8 mouse cellular contexts compared by ENCODE assay signal in the genomic region with DNA sequence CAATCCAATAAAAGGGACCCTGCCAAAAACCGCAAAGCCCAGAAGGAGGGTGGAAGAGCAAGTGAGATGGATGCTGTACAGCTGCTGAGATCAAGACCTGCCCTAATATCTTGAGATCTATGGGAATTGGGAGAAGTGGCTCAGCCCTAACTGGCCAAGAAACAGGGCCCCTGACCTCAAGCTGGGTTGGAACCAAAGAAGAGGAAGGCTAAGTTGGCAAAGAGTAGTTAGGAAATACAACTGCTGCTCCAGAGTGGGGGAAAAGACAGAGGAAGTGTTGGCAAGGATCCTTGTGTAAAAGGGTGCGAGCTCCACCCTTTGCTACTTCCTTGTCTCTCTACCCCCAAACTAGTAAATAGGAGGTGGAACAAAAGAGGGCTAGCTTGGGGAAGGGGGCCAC. TPM values are rescaled to one million over a fixed set of nuclear protein-coding genes. Genes with fewer than 3 reads are reported as not detected.
DNase-seq lines count a peak whose midpoint lies in the region; ATAC-seq and TF ChIP-seq lines count a peak whose summit lies in the region.

No protein-coding gene starts in this region.

- WGBS in embryonic facial prominence, embryonic 15.5 days: 79% methylated on average over 2 of the region's 2 CpGs
- 78% methylated on average over 2 of the region's 2 CpGs for WGBS in kidney, embryonic 15.5 days

- no peak for DNase-seq in CH12.LX (ENCODE audit: extremely low read depth)
- DNase-seq in lung, postnatal 4 days: peak; percentile 48 to 75
- no peak for DNase-seq in frontal cortex, adult 2 months (ENCODE audit: extremely low spot score in 1 of 2, low spot score in 1 of 2)
- DNase-seq in cerebellum, adult 9-11 months: no peak
- DNase-seq in left cerebral cortex, adult 11 months (ENCODE audit: low spot score): no peak
- DNase-seq in adrenal gland, adult 8-10 months: no peak

- H3K4me3 ChIP-seq in CH12.LX (replicated peaks in 1 of 3; ENCODE audit: low read depth in 2 of 3, low read length in 2 of 3, poor library complexity in 1 of 3): no peak overlapping the region
- peak overlapping the region; percentile 54 for H3K4me3 ChIP-seq in embryonic facial prominence, embryonic 15.5 days (replicated peaks)
- peak overlapping the region; percentile 62 for H3K4me3 ChIP-seq in kidney, embryonic 15.5 days (replicated peaks)

- H3K4me1 ChIP-seq in CH12.LX (ENCODE audit: control insufficient read depth in 1 of 2, insufficient read depth in 2 of 2): peaks cover 4 to 17% of the 10 kb centered on the region in 2 experiments; a peak in 3 of 4 replicates
- peaks cover 4% of the 10 kb centered on the region; the same call in 1 of the 2 replicates for H3K4me1 ChIP-seq in embryonic facial prominence, embryonic 15.5 days
- H3K4me1 ChIP-seq in kidney, embryonic 15.5 days: 0 out of 2 replicates have a peak, but pooled peaks cover 8% of the 10 kb centered on the region

- no peaks in the 10 kb centered on the region for H3K9me3 ChIP-seq in CH12.LX (replicated peaks; ENCODE audit: low read length)
- no peaks in the 10 kb centered on the region for H3K9me3 ChIP-seq in embryonic facial prominence, embryonic 15.5 days (replicated peaks)
- H3K9me3 ChIP-seq in kidney, embryonic 15.5 days (replicated peaks): no peaks in the 10 kb centered on the region

- in situ Hi-C loops in CH12.LX (cut with MboI; ENCODE audit: low pct_ligation_motif_present, low pct_unique_long_range_greater_than_20kb, low sequenced_read_pairs): loop anchor here (10.0 kb wide), 1 partner anchor 119 kb away; the partner anchor contains the start of gene Opn1mw

- TF ChIP-seq EP300 in CH12.LX (IDR thresholded peaks at IDR 0.05; ENCODE audit: low read length): no peak

- H3K27ac ChIP-seq in CH12.LX (ENCODE audit: insufficient read depth, low read depth): peak overlapping the region; percentile 53
- H3K27ac ChIP-seq in embryonic facial prominence, embryonic 15.5 days (replicated peaks): no peak overlapping the region; the same call in 1 of the 2 replicates
- H3K27ac ChIP-seq in kidney, embryonic 15.5 days: no peak overlapping the region

- TF ChIP-seq RAD21 in CH12.LX (IDR thresholded peaks at IDR 0.05; ENCODE audit: low read depth, low read length): no peak

- dilution Hi-C loops in CH12.LX (cut with MboI; ENCODE audit: extremely low pct_ligation_motif_present, extremely low pct_unique_long_range_greater_than_20kb, low sequenced_read_pairs): no loop called here

- no peak for TF ChIP-seq CTCF in CH12.LX (conservative IDR thresholded peaks at IDR 0.05 in 1 of 2, IDR thresholded peaks at IDR 0.05 in 1 of 2; ENCODE audit: low read depth in 2 of 2, low read length in 2 of 2)

- no peak for ATAC-seq in embryonic facial prominence, embryonic 15.5 days (ENCODE audit: insufficient number of reproducible peaks, low FRiP score, low TSS enrichment, low read depth)
- ATAC-seq in kidney, embryonic 15.5 days (replicated peaks; ENCODE audit: low FRiP score): no peak

- H3K9ac ChIP-seq in CH12.LX (ENCODE audit: insufficient read depth, low read depth): no peak overlapping the region
- no peak overlapping the region for H3K9ac ChIP-seq in embryonic facial prominence, embryonic 15.5 days
- H3K9ac ChIP-seq in kidney, embryonic 15.5 days: no peak overlapping the region

- H3K4me2 ChIP-seq in CH12.LX (ENCODE audit: insufficient read depth, low read depth, poor library complexity, severe bottlenecking): peak overlapping the region; percentile 45; the same call in 1 of the 2 replicates
- H3K4me2 ChIP-seq in embryonic facial prominence, embryonic 15.5 days (replicated peaks): peak overlapping the region; percentile 51
- H3K4me2 ChIP-seq in kidney, embryonic 15.5 days: peak overlapping the region; percentile 59

- peaks cover 13% of the 10 kb centered on the region; the same call in 1 of the 2 replicates for H3K79me2 ChIP-seq in CH12.LX (replicated peaks; ENCODE audit: control insufficient read depth, extremely low read depth, insufficient read depth, poor library complexity, severe bottlenecking)

- H3K36me3 ChIP-seq in CH12.LX (replicated peaks in 1 of 2; ENCODE audit: control insufficient read depth in 1 of 2, insufficient read depth in 1 of 2, low read length in 1 of 2): peaks cover 41 to 47% of the 10 kb centered on the region in 2 experiments
- H3K36me3 ChIP-seq in embryonic facial prominence, embryonic 15.5 days: peaks cover 47% of the 10 kb centered on the region
- H3K36me3 ChIP-seq in kidney, embryonic 15.5 days: peaks cover 52% of the 10 kb centered on the region

- no peaks in the 10 kb centered on the region for H3K27me3 ChIP-seq in CH12.LX (replicated peaks)
- no peaks in the 10 kb centered on the region for H3K27me3 ChIP-seq in embryonic facial prominence, embryonic 15.5 days
- H3K27me3 ChIP-seq in kidney, embryonic 15.5 days: no peaks in the 10 kb centered on the region

- no peak for TF ChIP-seq POLR2A in CH12.LX (IDR thresholded peaks at IDR 0.05; ENCODE audit: low read depth, low read length)

TF ChIP-seq in CH12.LX, 34 proteins besides CTCF, POLR2A, EP300 and RAD21 (continues in another document):
- TF ChIP-seq MAFK (IDR thresholded peaks at IDR 0.05; ENCODE audit: insufficient replicate concordance, low read length): no peak
- TF ChIP-seq E2F4 (IDR thresholded peaks at IDR 0.05; ENCODE audit: insufficient replicate concordance, low read depth, low read length): no peak
- no peak for TF ChIP-seq ZC3H11A (IDR thresholded peaks at IDR 0.05; ENCODE audit: low read depth, low read length)
- TF ChIP-seq ZKSCAN1 (IDR thresholded peaks at IDR 0.05; ENCODE audit: borderline replicate concordance, low read depth, low read length): no peak
- no peak for TF ChIP-seq JUN (IDR thresholded peaks at IDR 0.05; ENCODE audit: insufficient read depth, low read depth, low read length)
- no peak for TF ChIP-seq SMC3 (IDR thresholded peaks at IDR 0.05; ENCODE audit: low read depth, low read length)
- TF ChIP-seq TBP (conservative IDR thresholded peaks at IDR 0.05; ENCODE audit: low read depth, low read length): no peak
- no peak for TF ChIP-seq GABPA (IDR thresholded peaks at IDR 0.05; ENCODE audit: insufficient replicate concordance, low read depth, low read length)
- TF ChIP-seq UBTF (IDR thresholded peaks at IDR 0.05; ENCODE audit: low read depth, low read length): no peak
- TF ChIP-seq BHLHE40 (IDR thresholded peaks at IDR 0.05; ENCODE audit: low read depth, low read length): no peak
- TF ChIP-seq TCF12 (IDR thresholded peaks at IDR 0.05; ENCODE audit: low read depth, low read length): no peak
- TF ChIP-seq IRF4 (IDR thresholded peaks at IDR 0.05; ENCODE audit: low read depth, low read length): no peak
- no peak for TF ChIP-seq MEF2A (IDR thresholded peaks at IDR 0.05; ENCODE audit: borderline replicate concordance, low read depth, low read length)
- no peak for TF ChIP-seq JUND (conservative IDR thresholded peaks at IDR 0.05; ENCODE audit: low read depth, low read length)
- no peak for TF ChIP-seq KAT2A (IDR thresholded peaks at IDR 0.05; ENCODE audit: insufficient replicate concordance, low read length)
- TF ChIP-seq POLR2AphosphoS2 (IDR thresholded peaks at IDR 0.05; ENCODE audit: low read depth, low read length): no peak

RNA-seq across cellular contexts. Expression of gene Flna, which starts 6.2 kb away (rescaled TPM):
- 78.7 and 82.4 TPM in 2 replicates for total RNA-seq in CH12.LX (2012; rRNA removed)
- 56.8 and 70.2 TPM in 2 replicates for total RNA-seq in CH12.LX (2014; rRNA removed)
- polyA plus RNA-seq in CH12.LX (2012; ENCODE audit: insufficient read length, low read depth): 82.6 and 91.6 TPM in 2 replicates
- 226 and 234 TPM in 2 replicates for polyA plus RNA-seq in embryonic facial prominence, embryonic 15.5 days (2015; fragmentation: Nextera tagmentation; extraction: Ambion mirVana)
- 243 and 308 TPM in 2 replicates for polyA plus RNA-seq in kidney, embryonic 15.5 days (2015; fragmentation: Nextera tagmentation; extraction: Ambion mirVana)
- 131 and 166 TPM in 2 replicates for polyA plus RNA-seq in frontal cortex, adult 2 months (2012; rRNA removed)
- 100 to 1,000 TPM; 133 to 200 (median 168) TPM for total RNA-seq in adrenal gland, adult 8-10 months (2022)

RNA-seq across cellular contexts. Expression of gene Emd, which starts 11.1 kb away (rescaled TPM):
- total RNA-seq in CH12.LX (2012; rRNA removed) (65.4 and 65.6 TPM in 2 replicates), CH12.LX (2014; rRNA removed) (80.1 and 99.4 TPM in 2 replicates)
- polyA plus RNA-seq in CH12.LX (2012; ENCODE audit: insufficient read length, low read depth): 73.8 and 132 TPM in 2 replicates
- 26.5 and 28.8 TPM in 2 replicates for polyA plus RNA-seq in embryonic facial prominence, embryonic 15.5 days (2015; fragmentation: Nextera tagmentation; extraction: Ambion mirVana)
- 27.9 and 30.9 TPM in 2 replicates for polyA plus RNA-seq in kidney, embryonic 15.5 days (2015; fragmentation: Nextera tagmentation; extraction: Ambion mirVana)
- polyA plus RNA-seq in frontal cortex, adult 2 months (2012; rRNA removed): 45.2 and 45.8 TPM in 2 replicates
- 10 to 100 TPM; 47.9 to 68.8 (median 57.1) TPM for total RNA-seq in adrenal gland, adult 8-10 months (2022)

RNA-seq across cellular contexts. Expression of gene Rpl10, which starts 27.2 kb away (rescaled TPM):
- total RNA-seq in CH12.LX (2012; rRNA removed): 3,647 and 3,697 TPM in 2 replicates
- 3,137 and 3,420 TPM in 2 replicates for total RNA-seq in CH12.LX (2014; rRNA removed)
- 200 and 459 TPM in 2 replicates for polyA plus RNA-seq in CH12.LX (2012; ENCODE audit: insufficient read length, low read depth)
- 678 and 798 TPM in 2 replicates for polyA plus RNA-seq in embryonic facial prominence, embryonic 15.5 days (2015; fragmentation: Nextera tagmentation; extraction: Ambion mirVana)
- 796 and 801 TPM in 2 replicates for polyA plus RNA-seq in kidney, embryonic 15.5 days (2015; fragmentation: Nextera tagmentation; extraction: Ambion mirVana)
- polyA plus RNA-seq in frontal cortex, adult 2 months (2012; rRNA removed): 698 and 796 TPM in 2 replicates
- 100 to 1,000 TPM; 315 to 542 (median 416) TPM for total RNA-seq in adrenal gland, adult 8-10 months (2022)

RNA-seq across cellular contexts. Expression of gene Taz, which starts 38.3 kb away (rescaled TPM):
- total RNA-seq in CH12.LX (2012; rRNA removed): 31.9 and 40.4 TPM in 2 replicates
- total RNA-seq in CH12.LX (2014; rRNA removed): 29.2 and 31.6 TPM in 2 replicates
- polyA plus RNA-seq in CH12.LX (2012; ENCODE audit: insufficient read length, low read depth): 25.6 and 29.0 TPM in 2 replicates
- polyA plus RNA-seq in embryonic facial prominence, embryonic 15.5 days (2015; fragmentation: Nextera tagmentation; extraction: Ambion mirVana): 98.0 and 103 TPM in 2 replicates
- polyA plus RNA-seq in kidney, embryonic 15.5 days (2015; fragmentation: Nextera tagmentation; extraction: Ambion mirVana): 88.2 and 91.1 TPM in 2 replicates
- 95.1 and 109 TPM in 2 replicates for polyA plus RNA-seq in frontal cortex, adult 2 months (2012; rRNA removed)
- 100 to 1,000 TPM in 2 of 4 experiments, 10 to 100 TPM in 2; 82.9 to 124 (median 103) TPM for total RNA-seq in adrenal gland, adult 8-10 months (2022)

RNA-seq across cellular contexts. Expression of gene Dnase1l1, which starts 38.7 kb away (rescaled TPM):
- 3.4 and 4.7 TPM in 2 replicates for total RNA-seq in CH12.LX (2012; rRNA removed)
- total RNA-seq in CH12.LX (2014; rRNA removed): 3.8 and 5.1 TPM in 2 replicates
- 4.3 and 4.6 TPM in 2 replicates for polyA plus RNA-seq in CH12.LX (2012; ENCODE audit: insufficient read length, low read depth)
- polyA plus RNA-seq in embryonic facial prominence, embryonic 15.5 days (2015; fragmentation: Nextera tagmentation; extraction: Ambion mirVana): 16.8 and 20.1 TPM in 2 replicates
- polyA plus RNA-seq in kidney, embryonic 15.5 days (2015; fragmentation: Nextera tagmentation; extraction: Ambion mirVana): 12.8 and 13.0 TPM in 2 replicates
- polyA plus RNA-seq in frontal cortex, adult 2 months (2012; rRNA removed): 3.7 and 4.8 TPM in 2 replicates
- total RNA-seq in adrenal gland, adult 8-10 months (2022): 10 to 100 TPM; 16.3 to 28.6 (median 21.8) TPM

Comparison
In these comparisons a context has a peak if more than half of its experiments do, and no peak if none do; other contexts are left out.
1. DNase-seq: peak in lung, postnatal 4 days (2 of 2); none in CH12.LX (single experiment), frontal cortex, adult 2 months (0 of 2), cerebellum, adult 9-11 months (single experiment), left cerebral cortex, adult 11 months (single experiment) and adrenal gland, adult 8-10 months (single experiment).
2. H3K4me3 ChIP-seq: peak in embryonic facial prominence, embryonic 15.5 days (single experiment) and kidney, embryonic 15.5 days (single experiment); none in CH12.LX (0 of 3).
3. Peak in every context shown above with its lines, with median percentiles within 50 percentile points of each other: H3K4me2 ChIP-seq.